Mouse (Mus musculus) MEL (cell line): ENCODE results near the gene B830017H08Rik. TPM values are rescaled to one million over a fixed set of nuclear protein-coding genes. Genes with fewer than 3 reads are reported as not detected.

Source experiments
- DNase-seq: peaks from one replicate; pipeline ENCODE4 v3.0.0; 2011; ENCODE audit warnings: low read depth, low spot score
- H3K27ac ChIP-seq: 2 replicates; pipeline ENCODE4 v1.5.1; 2012; ENCODE audit warnings: low read depth, mild to moderate bottlenecking, control low read depth, low read length, moderate library complexity; ENCODE audit not compliant: control insufficient read depth
- H3K27me3 ChIP-seq, 2 experiments: fragments of 150-350 bp in 1 of 2; sonication (generic) in 1 of 2; 2 replicates each; pipeline ENCODE4 v1.6.1; 2012; ENCODE audit warnings: low read length in 2 of 2, mild to moderate bottlenecking in 2 of 2, improper control_type of control experiment in 1 of 2, moderate library complexity in 1 of 2; ENCODE audit not compliant: insufficient read depth in 2 of 2, control insufficient read depth in 1 of 2
- H3K36me3 ChIP-seq, 2 experiments: 2 replicates each; pipeline ENCODE4 v1.6.1; 2012 to 2014; ENCODE audit warnings: low read length in 2 of 2, improper control_type of control experiment in 1 of 2, inconsistent platforms in 1 of 2, mild to moderate bottlenecking in 1 of 2; ENCODE audit not compliant: insufficient read depth in 2 of 2, control insufficient read depth in 1 of 2
- H3K4me1 ChIP-seq, 2 experiments: fragments of 150-350 bp in 1 of 2; sonication (generic) in 1 of 2; 2 replicates each; pipeline ENCODE4 v1.6.1; 2012; ENCODE audit warnings: low read length in 2 of 2, improper control_type of control experiment in 1 of 2, mild to moderate bottlenecking in 1 of 2; ENCODE audit not compliant: insufficient read depth in 2 of 2, control insufficient read depth in 1 of 2
- H3K4me3 ChIP-seq, 2 experiments: fragments of 150-350 bp in 1 of 2; sonication (generic) in 1 of 2; 2 replicates each; pipeline ENCODE4 v1.5.1; 2012; ENCODE audit warnings: low read depth in 2 of 2, low read length in 2 of 2, mild to moderate bottlenecking in 2 of 2, moderate library complexity in 2 of 2, control low read depth in 1 of 2, improper control_type of control experiment in 1 of 2; ENCODE audit not compliant: control insufficient read depth in 1 of 2, insufficient read depth in 1 of 2
- H3K79me2 ChIP-seq: 2 replicates; pipeline ENCODE4 v1.6.1; 2012; ENCODE audit warnings: mild to moderate bottlenecking, low read length, moderate library complexity; ENCODE audit not compliant: control insufficient read depth, poor library complexity, insufficient read depth
- H3K9ac ChIP-seq: 2 replicates; pipeline ENCODE4 v1.6.1; 2012; ENCODE audit warnings: low read depth, mild to moderate bottlenecking, control low read depth, low read length, moderate library complexity; ENCODE audit not compliant: control insufficient read depth, poor library complexity, severe bottlenecking
- H3K9me3 ChIP-seq: fragments of 150-350 bp; sonication (generic); replicated peaks from 2 replicates; pipeline ENCODE4 v1.6.1; 2012; ENCODE audit warnings: mild to moderate bottlenecking, low read length, improper control_type of control experiment, moderate library complexity; ENCODE audit not compliant: insufficient read depth
- CHD1 ChIP-seq: IDR thresholded peaks from 2 replicates; pipeline ENCODE4 v1.6.1; 2012; ENCODE audit warnings: low read depth, mild to moderate bottlenecking, inconsistent platforms, low read length, improper control_type of control experiment
- CHD2 ChIP-seq: IDR thresholded peaks from 2 replicates; pipeline ENCODE4 v1.6.1; 2011; ENCODE audit warnings: low read length, improper control_type of control experiment
- CTCF ChIP-seq, 3 experiments: IDR thresholded peaks in 2 of 3; conservative IDR thresholded peaks in 1 of 3; 2 replicates each; pipeline ENCODE4 v1.5.1; 2011 to 2012; ENCODE audit warnings: low read length in 3 of 3, low read depth in 2 of 3, mild to moderate bottlenecking in 2 of 3, improper control_type of control experiment in 1 of 3, inconsistent platforms in 1 of 3, mixed read lengths in 1 of 3, moderate library complexity in 1 of 3; ENCODE audit not compliant: control insufficient read depth in 1 of 3, insufficient read depth in 1 of 3, poor library complexity in 1 of 3, severe bottlenecking in 1 of 3
- E2F4 ChIP-seq: IDR thresholded peaks from 2 replicates; pipeline ENCODE4 v1.6.1; 2011; ENCODE audit warnings: low read depth, low read length, improper control_type of control experiment, borderline replicate concordance
- ETS1 ChIP-seq: IDR thresholded peaks from 2 replicates; pipeline ENCODE4 v1.6.1; 2012; ENCODE audit warnings: low read depth, mild to moderate bottlenecking, inconsistent platforms, low read length, improper control_type of control experiment, moderate library complexity
- GABPA ChIP-seq: IDR thresholded peaks from 2 replicates; pipeline ENCODE4 v1.6.1; 2012; ENCODE audit warnings: low read depth, mild to moderate bottlenecking, inconsistent platforms, low read length, improper control_type of control experiment, moderate library complexity
- GATA1 ChIP-seq: IDR thresholded peaks from 2 replicates; pipeline ENCODE4 v1.6.1; 2011; ENCODE audit warnings: low read depth, low read length, improper control_type of control experiment
- JUND ChIP-seq: IDR thresholded peaks from 2 replicates; pipeline ENCODE4 v1.6.1; 2011; ENCODE audit warnings: low read depth, mild to moderate bottlenecking, improper control_type of control experiment, low read length
- KAT2A ChIP-seq: conservative IDR thresholded peaks from 2 replicates; pipeline ENCODE4 v1.6.1; 2012; ENCODE audit warnings: low read depth, low read length, improper control_type of control experiment, inconsistent platforms
- MAFK ChIP-seq: IDR thresholded peaks from 2 replicates; pipeline ENCODE4 v1.6.1; 2011; ENCODE audit warnings: low read depth, mild to moderate bottlenecking, low read length, improper control_type of control experiment, borderline replicate concordance
- MAX ChIP-seq: IDR thresholded peaks from 2 replicates; pipeline ENCODE4 v1.6.1; 2011; ENCODE audit warnings: low read length, improper control_type of control experiment
- MAZ ChIP-seq: IDR thresholded peaks from 2 replicates; pipeline ENCODE4 v1.6.1; 2012; ENCODE audit warnings: low read depth, mild to moderate bottlenecking, inconsistent platforms, low read length, improper control_type of control experiment
- MEF2A ChIP-seq: IDR thresholded peaks from 2 replicates; pipeline ENCODE4 v1.6.1; 2014; ENCODE audit warnings: low read depth, mild to moderate bottlenecking, inconsistent platforms, low read length, improper control_type of control experiment; ENCODE audit not compliant: poor library complexity, insufficient replicate concordance, severe bottlenecking; ENCODE audit errors: extremely low read depth
- MXI1 ChIP-seq: IDR thresholded peaks from 2 replicates; pipeline ENCODE4 v1.6.1; 2011; ENCODE audit warnings: mild to moderate bottlenecking, low read depth, low read length, improper control_type of control experiment
- MYB ChIP-seq: IDR thresholded peaks from 2 replicates; pipeline ENCODE4 v1.6.1; 2011; ENCODE audit warnings: mild to moderate bottlenecking, low read depth, low read length, improper control_type of control experiment
- NELFE ChIP-seq: IDR thresholded peaks from 2 replicates; pipeline ENCODE4 v1.6.1; 2011; ENCODE audit warnings: low read depth, low read length, improper control_type of control experiment
- NRF1 ChIP-seq: IDR thresholded peaks from 2 replicates; pipeline ENCODE4 v1.6.1; 2014; ENCODE audit warnings: low read depth, mild to moderate bottlenecking, inconsistent platforms, low read length, improper control_type of control experiment, moderate library complexity; ENCODE audit not compliant: poor library complexity, insufficient read depth, severe bottlenecking
- RCOR1 ChIP-seq: IDR thresholded peaks from 2 replicates; pipeline ENCODE4 v1.6.1; 2012; ENCODE audit warnings: low read depth, mild to moderate bottlenecking, inconsistent platforms, low read length, improper control_type of control experiment
- SIN3A ChIP-seq: IDR thresholded peaks from 2 replicates; pipeline ENCODE4 v1.6.1; 2012; ENCODE audit warnings: low read length, improper control_type of control experiment, inconsistent platforms
- TAL1 ChIP-seq: IDR thresholded peaks from 2 replicates; pipeline ENCODE4 v1.6.1; 2012; ENCODE audit warnings: mild to moderate bottlenecking, inconsistent platforms, low read length, moderate library complexity, mixed read lengths
- TCF12 ChIP-seq: IDR thresholded peaks from 2 replicates; pipeline ENCODE4 v1.6.1; 2014; ENCODE audit warnings: low read depth, mild to moderate bottlenecking, inconsistent platforms, low read length, improper control_type of control experiment, moderate library complexity
- USF1 ChIP-seq: IDR thresholded peaks from 2 replicates; pipeline ENCODE4 v1.6.1; 2014; ENCODE audit warnings: low read depth, mild to moderate bottlenecking, inconsistent platforms, low read length, improper control_type of control experiment, moderate library complexity
- USF2 ChIP-seq, 2 experiments: IDR thresholded peaks; 2 replicates each; pipeline ENCODE4 v1.6.1; 2011 to 2012; ENCODE audit warnings: improper control_type of control experiment in 2 of 2, low read length in 2 of 2, borderline replicate concordance in 1 of 2, inconsistent platforms in 1 of 2, low read depth in 1 of 2, mild to moderate bottlenecking in 1 of 2; ENCODE audit not compliant: insufficient read depth in 1 of 2
- ZMIZ1 ChIP-seq: IDR thresholded peaks from 2 replicates; pipeline ENCODE4 v1.6.1; 2012; ENCODE audit warnings: low read depth, mild to moderate bottlenecking, inconsistent platforms, low read length, improper control_type of control experiment, moderate library complexity
- ZNF384 ChIP-seq: IDR thresholded peaks from 2 replicates; pipeline ENCODE4 v1.6.1; 2012; ENCODE audit warnings: low read depth, mild to moderate bottlenecking, inconsistent platforms, low read length, improper control_type of control experiment
- polyA plus RNA-seq, 2 experiments: library from polyadenylated mRNA; stranded (reverse) in 1 of 2; unstranded in 1 of 2; fragments of >175 nt in 1 of 2; fragments of >200 nt in 1 of 2; gene quantifications; 2 replicates each; pipeline versions ENCODE4 v1.2.1 to v1.2.4; 2012; ENCODE audit warnings: low replicate concordance in 2 of 2, low read depth in 1 of 2; ENCODE audit not compliant: insufficient read length in 2 of 2, insufficient read depth in 1 of 2, missing spikeins in 1 of 2
- total RNA-seq: library from RNA; depleted of rRNA; stranded (reverse); fragments of 300-350 nt; gene quantifications from 2 replicates; pipeline ENCODE4 v1.2.3, GENCODE M21; 2012

Gene B830017H08Rik
- total and polyA plus RNA-seq, 3 experiments = 0.06 TPM; not detected in 2

DNA sequence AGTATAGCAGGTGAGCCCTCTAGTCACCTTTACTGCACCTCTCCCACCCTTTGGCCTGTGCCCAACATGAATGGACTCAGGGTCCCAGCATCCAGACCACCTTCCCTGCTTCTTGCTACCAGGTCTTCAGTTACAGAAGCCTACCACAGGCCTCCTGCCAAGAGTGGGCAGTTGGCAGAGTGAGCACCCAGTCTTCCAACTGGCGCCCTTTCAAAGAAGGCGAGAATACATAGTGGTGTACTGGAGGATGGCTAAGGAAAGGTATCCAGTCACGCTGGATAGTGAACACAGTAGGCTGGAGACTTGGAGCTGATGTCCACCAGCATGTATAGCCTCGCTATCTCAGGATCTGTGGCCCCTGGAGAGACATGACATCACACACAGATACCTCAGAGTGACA, 38.9 kb upstream of the B830017H08Rik start:
- Histone ChIP-seq H3K36me3 (peaks cover 0 to 4% of the 10 kb centered on the region in 2 experiments; a peak in 2 of 4 replicates), H3K27me3 (no peaks in the 10 kb centered on the region), H3K9ac (no peak overlapping the region), H3K79me2 (no peaks in the 10 kb centered on the region), H3K9me3 (no peaks in the 10 kb centered on the region), H3K27ac (no peak overlapping the region), H3K4me1 (no peaks in the 10 kb centered on the region), H3K4me3 (no peak overlapping the region)
- TF ChIP-seq E2F4 (no peak), RCOR1 (no peak), CHD1 (no peak), SIN3A (no peak), MXI1 (no peak), NRF1 (no peak), GABPA (no peak), USF2 (IDR thresholded peaks at IDR 0.05; ENCODE audit: borderline replicate concordance in 1 of 2, insufficient read depth in 1 of 2, low read depth in 1 of 2, low read length in 2 of 2) (no peak), MYB (no peak), CTCF (IDR thresholded peaks at IDR 0.05 in 2 of 3, conservative IDR thresholded peaks at IDR 0.05 in 1 of 3; ENCODE audit: control insufficient read depth in 1 of 3, insufficient read depth in 1 of 3, low read depth in 2 of 3, low read length in 3 of 3, poor library complexity in 1 of 3, severe bottlenecking in 1 of 3) (no peak), CHD2 (no peak), KAT2A (no peak), MAZ (no peak), JUND (no peak), MEF2A (no peak), ETS1 (no peak), USF1 (no peak), GATA1 (no peak), TCF12 (no peak)
- no peak for DNase-seq

DNA sequence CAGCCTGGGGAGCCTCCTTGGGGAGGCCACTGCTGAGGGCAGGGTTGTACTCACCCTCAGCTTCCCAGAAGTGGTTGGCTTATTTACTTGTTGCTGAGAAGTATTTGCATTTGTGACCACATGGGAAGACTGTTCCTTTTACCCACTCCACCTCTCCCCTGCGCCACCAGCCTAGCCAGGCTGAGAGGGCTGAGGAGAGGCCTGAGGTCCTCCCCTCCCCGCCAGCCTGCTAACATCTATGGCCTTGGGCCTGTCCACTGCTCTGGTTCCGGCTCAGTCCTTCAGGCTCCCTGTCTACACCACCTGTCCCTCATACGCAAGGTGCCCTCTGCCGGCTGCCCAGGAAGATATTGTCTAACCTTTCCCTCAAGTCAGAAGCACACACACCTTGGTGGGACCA, 37.3 kb upstream of the B830017H08Rik start:
- Histone ChIP-seq H3K9ac (no peak overlapping the region), H3K4me1 (no peaks in the 10 kb centered on the region), H3K27me3 (no peaks in the 10 kb centered on the region), H3K4me3 (no peak overlapping the region), H3K36me3 (peaks cover 0 to 2% of the 10 kb centered on the region in 2 experiments; a peak in 2 of 4 replicates), H3K27ac (no peak overlapping the region), H3K9me3 (no peaks in the 10 kb centered on the region), H3K79me2 (no peaks in the 10 kb centered on the region)
- no peak for DNase-seq
- TF ChIP-seq MAX (no peak), MAFK (no peak), ZMIZ1 (no peak), ZNF384 (no peak), KAT2A (no peak), CHD1 (no peak), RCOR1 (no peak), MYB (no peak), USF2 (IDR thresholded peaks at IDR 0.05; ENCODE audit: borderline replicate concordance in 1 of 2, insufficient read depth in 1 of 2, low read depth in 1 of 2, low read length in 2 of 2) (no peak), ETS1 (no peak), NELFE (no peak), USF1 (no peak), TAL1 (no peak)
